Mouse (Mus musculus) small intestine, adult 2 months (tissue): ENCODE measurements around the gene Slc26a8. TPM values are rescaled to one million over a fixed set of nuclear protein-coding genes. Genes with fewer than 3 reads are reported as not detected.

ENCODE experiments used
- H3K27ac ChIP-seq: fragments of 200-500 bp; 2 replicates; pipeline ENCODE4 v1.5.1; 2012; ENCODE audit warnings: low read depth, low read length, control low read depth, inconsistent platforms; ENCODE audit not compliant: insufficient read depth
- H3K27me3 ChIP-seq: fragments of 200-500 bp; 2 replicates; pipeline ENCODE4 v1.6.1; 2012; ENCODE audit warnings: mild to moderate bottlenecking, moderate library complexity, low read length, inconsistent platforms; ENCODE audit not compliant: control insufficient read depth, insufficient read depth
- H3K36me3 ChIP-seq: fragments of 200-500 bp; 2 replicates; pipeline ENCODE4 v1.6.1; 2012; ENCODE audit warnings: mild to moderate bottlenecking, low read length, control low read depth, inconsistent platforms; ENCODE audit not compliant: control insufficient read depth, insufficient read depth
- H3K4me1 ChIP-seq: fragments of 200-500 bp; 2 replicates; pipeline ENCODE4 v1.6.1; 2012; ENCODE audit warnings: low read length, inconsistent platforms, mixed read lengths; ENCODE audit not compliant: control insufficient read depth, insufficient read depth, insufficient read length
- H3K4me3 ChIP-seq: fragments of 200-500 bp; 2 replicates; pipeline ENCODE4 v1.5.1; 2012; ENCODE audit warnings: low read depth, mild to moderate bottlenecking, control low read depth, inconsistent platforms, low read length, moderate library complexity
- CTCF ChIP-seq: fragments of 200-500 bp; IDR thresholded peaks from 2 replicates; pipeline ENCODE4 v1.5.1; 2012; ENCODE audit warnings: low read depth, mild to moderate bottlenecking, control low read depth, inconsistent platforms, low read length, moderate library complexity, mixed read lengths; ENCODE audit not compliant: insufficient replicate concordance, insufficient read length; ENCODE audit errors: extremely low read depth
- POLR2A ChIP-seq: fragments of 200-500 bp; IDR thresholded peaks from 2 replicates; pipeline ENCODE4 v1.6.1; 2012; ENCODE audit warnings: low read depth, mild to moderate bottlenecking, control low read depth, inconsistent platforms, low read length, moderate library complexity
- WGBS: fragments of 180-500 bp; shearing (Covaris S2); methylation state at CpG from one replicate; pipeline ENCODE4 v1.1.7; 2018; 5-methylcytosine and 5-hydroxymethylcytosine counted together
- polyA plus RNA-seq: library from polyadenylated mRNA; depleted of rRNA; stranded (reverse); fragments of >200 nt; gene quantifications from 2 replicates; pipeline ENCODE4 v1.2.3, GENCODE M21; 2012

The Slc26a8 gene
- polyA plus RNA-seq, 1 experiment: 0.14 TPM

- H3K4me1 ChIP-seq: peaks cover 12% of the 10 kb centered on the region
- WGBS: under 1% methylated on average over 53 of the region's 53 CpGs
- peak overlapping the region; percentile 79 for H3K27ac ChIP-seq
- H3K4me3 ChIP-seq: peak overlapping the region; percentile 90
- H3K36me3 ChIP-seq: peaks cover 1% of the 10 kb centered on the region; the same call in 1 of the 2 replicates
- H3K27me3 ChIP-seq: no peaks in the 10 kb centered on the region
- TF ChIP-seq CTCF (no peak), POLR2A (no peak)
Measured at GRCm38 (mm10) chr17:28691687-28692340, 1.8 kb upstream of the Slc26a8 start.

- Histone ChIP-seq H3K4me1 (peaks cover 7% of the 10 kb centered on the region), H3K36me3 (peaks cover 1% of the 10 kb centered on the region; the same call in 1 of the 2 replicates), H3K4me3 (peak within 1 kb of the TSS; percentile 90), H3K27ac (peak within 1 kb of the TSS; percentile 92), H3K27me3 (no peaks in the 10 kb centered on the region)
- under 1% methylated on average over 86 of the region's 86 CpGs for WGBS
- TF ChIP-seq POLR2A (peak; percentile 96), CTCF (peak; percentile 80)
Measured at GRCm38 (mm10) chr17:28690776-28691686, 998 bp upstream of the Slc26a8 start, which contains the start of gene Mapk14. Gene Mapk14 (plus strand): TSS chr17:28691329.

- WGBS: 56% methylated on average over 4 of the region's 4 CpGs
- Histone ChIP-seq H3K27ac (no peak overlapping the region), H3K4me1 (peaks cover 13% of the 10 kb centered on the region), H3K36me3 (no peaks in the 10 kb centered on the region), H3K27me3 (no peaks in the 10 kb centered on the region), H3K4me3 (no peak overlapping the region)
- TF ChIP-seq POLR2A (no peak), CTCF (no peak)
Measured at GRCm38 (mm10) chr17:28687354-28687753, 2.7 kb downstream of the Slc26a8 start.

GRCm38 (mm10) chr17:28684631-28685030, 5.4 kb downstream of the Slc26a8 start:
- H3K4me3 ChIP-seq: no peak overlapping the region
- 92% methylated on average over 19 of the region's 19 CpGs for WGBS
- no peaks in the 10 kb centered on the region for H3K36me3 ChIP-seq
- H3K27ac ChIP-seq: no peak overlapping the region
- H3K27me3 ChIP-seq: no peaks in the 10 kb centered on the region
- H3K4me1 ChIP-seq: peaks cover 12% of the 10 kb centered on the region
- TF ChIP-seq CTCF (no peak), POLR2A (no peak)

GRCm38 (mm10) chr17:28683601-28684000, 6.4 kb downstream of the Slc26a8 start:
- H3K4me1 ChIP-seq: peaks cover 12% of the 10 kb centered on the region; the same call in 1 of the 2 replicates
- H3K36me3 ChIP-seq: no peaks in the 10 kb centered on the region
- no peaks in the 10 kb centered on the region for H3K27me3 ChIP-seq
- peak overlapping the region; percentile 88 for H3K27ac ChIP-seq
- 18% methylated on average over 1 of the region's 1 CpGs for WGBS
- no peak overlapping the region for H3K4me3 ChIP-seq
- TF ChIP-seq CTCF (no peak), POLR2A (no peak)

- 32% methylated on average over 13 of the region's 13 CpGs for WGBS
- no peak overlapping the region for H3K4me3 ChIP-seq
- H3K36me3 ChIP-seq: no peaks in the 10 kb centered on the region
Measured at GRCm38 (mm10) chr17:28682311-28683084, 7.5 kb downstream of the Slc26a8 start.

GRCm38 (mm10) chr17:28659564-28659963, 30.5 kb downstream of the Slc26a8 start:
- no peak for TF ChIP-seq POLR2A
- TF ChIP-seq CTCF: no peak
- Histone ChIP-seq H3K27me3 (no peaks in the 10 kb centered on the region), H3K27ac (no peak overlapping the region), H3K36me3 (no peaks in the 10 kb centered on the region), H3K4me1 (no peaks in the 10 kb centered on the region; the same call in 1 of the 2 replicates), H3K4me3 (no peak overlapping the region)
- 75% methylated on average over 6 of the region's 6 CpGs for WGBS

More at GRCm38 (mm10) chr17:28682311-28683084, 7.5 kb downstream of the Slc26a8 start:
- no peak; the same call in 1 of the 2 replicates for TF ChIP-seq POLR2A
- TF ChIP-seq CTCF: no peak
- Histone ChIP-seq H3K27ac (peak overlapping the region; percentile 88), H3K27me3 (no peaks in the 10 kb centered on the region), H3K4me1 (peaks cover 12% of the 10 kb centered on the region; the same call in 1 of the 2 replicates)
